Mouse (Mus musculus): ENCODE results near the gene Gm8334. TPM values are rescaled to one million over a fixed set of nuclear protein-coding genes. Genes with fewer than 3 reads are reported as not detected.
"Not testable (repeated sequence)": the region's sequence is repeated elsewhere in the genome, so short reads cannot be mapped to it uniquely, and the experiment has no call there.

The Gm8334 gene
- total RNA-seq (2021), result not detected
- long read RNA-seq, result 0 reads

DNA sequence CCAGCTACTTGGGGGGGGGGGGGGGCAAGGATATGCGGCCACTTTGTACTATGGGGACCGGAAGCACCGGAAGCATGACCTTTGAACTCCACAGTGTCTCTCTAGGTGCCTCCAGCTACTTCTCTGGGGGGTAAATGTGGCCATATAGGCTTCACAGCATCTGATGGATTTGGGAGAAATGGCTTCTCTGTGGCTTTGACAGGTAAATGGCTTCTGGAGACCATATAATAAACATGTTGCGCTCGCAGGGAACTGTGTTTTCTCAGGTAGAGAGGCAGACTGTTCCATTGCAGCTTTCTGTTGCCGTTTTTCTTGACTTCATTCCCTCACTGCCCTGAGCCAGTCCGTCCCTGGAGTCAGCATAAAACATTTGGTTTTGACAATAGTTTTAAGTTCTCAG is at the start of gene Gm8334:
Gene Gm8334 (minus strand): TSS at position 101 of the 400 bp plus-strand sequence.
- not testable (repeated sequence) for DNase-seq (ENCODE audit: low spot score in 2 of 2)

DNA sequence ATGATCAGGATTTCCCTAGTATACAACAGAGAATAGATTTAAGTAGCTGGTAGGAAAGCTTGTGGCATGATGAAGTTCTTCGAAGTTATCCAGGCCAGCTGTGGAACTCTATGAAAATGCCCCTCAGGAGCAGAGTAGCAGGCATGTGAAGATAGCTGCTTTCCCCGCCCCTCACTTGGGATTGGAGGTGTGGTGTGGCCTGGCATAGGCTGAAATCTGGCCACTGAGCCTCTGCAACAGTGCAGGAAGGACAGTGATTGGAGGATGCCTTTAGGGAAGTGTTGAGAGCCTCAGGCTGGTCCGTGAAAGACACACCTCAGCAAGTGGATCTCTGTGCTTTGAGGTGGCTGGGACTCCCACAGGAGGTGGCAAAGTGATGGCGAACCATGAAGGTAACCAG is 48.3 kb upstream of the Gm8334 start, which contains the start of gene Gm15127:
Gene Gm15127 (plus strand): TSS at position 301 of the 400 bp plus-strand sequence.
- not testable (repeated sequence) for DNase-seq (ENCODE audit: low spot score in 2 of 2)

Other genes starting within 250 kb of the Gm8334 start
- not detected for gene Gm15114, start 126.2 kb downstream of the Gm8334 start, total RNA-seq (2021)
- gene Gm15127, start 48.4 kb upstream of the Gm8334 start, total RNA-seq (2021), result not detected
- not detected for gene Luzp4, start 242.5 kb upstream of the Gm8334 start, total RNA-seq (2021)

Measured in layer of hippocampus, postnatal 10 days (tissue).